Mouse (Mus musculus): ENCODE results near the gene Mfn2. TPM values are rescaled to one million over a fixed set of nuclear protein-coding genes. Genes with fewer than 3 reads are reported as not detected.

Mfn2 gene
- polyA plus RNA-seq, 1 experiment, result 25.6 TPM

GRCm38 (mm10) chr4:147896411-147896810 lies 8.1 kb downstream of the Mfn2 start:
- Histone ChIP-seq H3K4me1 (ENCODE audit: control insufficient read depth, insufficient read depth, low read length) (peaks cover 9% of the 10 kb centered on the region), H3K4me3 (ENCODE audit: insufficient read depth, low read length) (no peak overlapping the region), H3K27ac (ENCODE audit: insufficient read depth, low read depth, low read length) (no peak overlapping the region)
- no peak for TF ChIP-seq CTCF (IDR thresholded peaks at IDR 0.05; ENCODE audit: low read depth, low read length)
- TF ChIP-seq POLR2A (IDR thresholded peaks at IDR 0.05; ENCODE audit: borderline replicate concordance, low read depth, low read length), result no peak

- H3K4me3 ChIP-seq (ENCODE audit: insufficient read depth, low read length), result no peak overlapping the region
- peaks cover 9% of the 10 kb centered on the region for H3K4me1 ChIP-seq (ENCODE audit: control insufficient read depth, insufficient read depth, low read length)
- H3K27ac ChIP-seq (ENCODE audit: insufficient read depth, low read depth, low read length), result no peak overlapping the region
- no peak for TF ChIP-seq POLR2A (IDR thresholded peaks at IDR 0.05; ENCODE audit: borderline replicate concordance, low read depth, low read length)
- no peak for TF ChIP-seq CTCF (IDR thresholded peaks at IDR 0.05; ENCODE audit: low read depth, low read length)
Observed at GRCm38 (mm10) chr4:147895815-147896330, 8.6 kb downstream of the Mfn2 start.

- no peak for TF ChIP-seq CTCF (IDR thresholded peaks at IDR 0.05; ENCODE audit: low read depth, low read length)
- TF ChIP-seq POLR2A (IDR thresholded peaks at IDR 0.05; ENCODE audit: borderline replicate concordance, low read depth, low read length), result no peak
- no peak overlapping the region for H3K27ac ChIP-seq (ENCODE audit: insufficient read depth, low read depth, low read length)
- no peak overlapping the region for H3K4me3 ChIP-seq (ENCODE audit: insufficient read depth, low read length)
- no peaks in the 10 kb centered on the region for H3K4me1 ChIP-seq (ENCODE audit: control insufficient read depth, insufficient read depth, low read length)
Observed at GRCm38 (mm10) chr4:147890341-147890740, 14.2 kb downstream of the Mfn2 start.

- Histone ChIP-seq H3K4me3 (ENCODE audit: insufficient read depth, low read length) (no peak overlapping the region), H3K27ac (ENCODE audit: insufficient read depth, low read depth, low read length) (no peak overlapping the region), H3K4me1 (ENCODE audit: control insufficient read depth, insufficient read depth, low read length) (no peaks in the 10 kb centered on the region)
- TF ChIP-seq CTCF (IDR thresholded peaks at IDR 0.05; ENCODE audit: low read depth, low read length), result no peak
- no peak for TF ChIP-seq POLR2A (IDR thresholded peaks at IDR 0.05; ENCODE audit: borderline replicate concordance, low read depth, low read length)
Observed at GRCm38 (mm10) chr4:147888237-147888636, 16.3 kb downstream of the Mfn2 start.

- TF ChIP-seq CTCF (IDR thresholded peaks at IDR 0.05; ENCODE audit: low read depth, low read length) (no peak), POLR2A (IDR thresholded peaks at IDR 0.05; ENCODE audit: borderline replicate concordance, low read depth, low read length) (no peak)
- H3K27ac ChIP-seq (ENCODE audit: insufficient read depth, low read depth, low read length), result no peak overlapping the region
- no peaks in the 10 kb centered on the region for H3K4me1 ChIP-seq (ENCODE audit: control insufficient read depth, insufficient read depth, low read length)
- no peak overlapping the region for H3K4me3 ChIP-seq (ENCODE audit: insufficient read depth, low read length)
Observed at GRCm38 (mm10) chr4:147887277-147887676, 17.2 kb downstream of the Mfn2 start.

- H3K4me3 ChIP-seq (ENCODE audit: insufficient read depth, low read length), result no peak overlapping the region
- no peaks in the 10 kb centered on the region for H3K4me1 ChIP-seq (ENCODE audit: control insufficient read depth, insufficient read depth, low read length)
- TF ChIP-seq CTCF (IDR thresholded peaks at IDR 0.05; ENCODE audit: low read depth, low read length) (no peak), POLR2A (IDR thresholded peaks at IDR 0.05; ENCODE audit: borderline replicate concordance, low read depth, low read length) (no peak)
- no peak overlapping the region for H3K27ac ChIP-seq (ENCODE audit: insufficient read depth, low read depth, low read length)
Observed at GRCm38 (mm10) chr4:147886158-147886557, 18.3 kb downstream of the Mfn2 start.

GRCm38 (mm10) chr4:147884138-147884537 lies 20.4 kb downstream of the Mfn2 start:
- Histone ChIP-seq H3K4me1 (ENCODE audit: control insufficient read depth, insufficient read depth, low read length) (no peaks in the 10 kb centered on the region), H3K27ac (ENCODE audit: insufficient read depth, low read depth, low read length) (no peak overlapping the region), H3K4me3 (ENCODE audit: insufficient read depth, low read length) (no peak overlapping the region)
- TF ChIP-seq POLR2A (IDR thresholded peaks at IDR 0.05; ENCODE audit: borderline replicate concordance, low read depth, low read length) (no peak), CTCF (IDR thresholded peaks at IDR 0.05; ENCODE audit: low read depth, low read length) (no peak)

- H3K27ac ChIP-seq (ENCODE audit: insufficient read depth, low read depth, low read length), result no peak overlapping the region
- H3K4me3 ChIP-seq (ENCODE audit: insufficient read depth, low read length), result no peak overlapping the region
- H3K4me1 ChIP-seq (ENCODE audit: control insufficient read depth, insufficient read depth, low read length), result no peaks in the 10 kb centered on the region
- no peak for TF ChIP-seq CTCF (IDR thresholded peaks at IDR 0.05; ENCODE audit: low read depth, low read length)
- TF ChIP-seq POLR2A (IDR thresholded peaks at IDR 0.05; ENCODE audit: borderline replicate concordance, low read depth, low read length), result no peak
Observed at GRCm38 (mm10) chr4:147883041-147883440, 21.5 kb downstream of the Mfn2 start.

GRCm38 (mm10) chr4:147881792-147882191 lies 22.7 kb downstream of the Mfn2 start:
- Histone ChIP-seq H3K27ac (ENCODE audit: insufficient read depth, low read depth, low read length) (no peak overlapping the region), H3K4me1 (ENCODE audit: control insufficient read depth, insufficient read depth, low read length) (no peaks in the 10 kb centered on the region), H3K4me3 (ENCODE audit: insufficient read depth, low read length) (no peak overlapping the region)
- no peak for TF ChIP-seq POLR2A (IDR thresholded peaks at IDR 0.05; ENCODE audit: borderline replicate concordance, low read depth, low read length)
- TF ChIP-seq CTCF (IDR thresholded peaks at IDR 0.05; ENCODE audit: low read depth, low read length), result no peak

- no peak overlapping the region for H3K27ac ChIP-seq (ENCODE audit: insufficient read depth, low read depth, low read length)
- H3K4me3 ChIP-seq (ENCODE audit: insufficient read depth, low read length), result no peak overlapping the region
- TF ChIP-seq CTCF (IDR thresholded peaks at IDR 0.05; ENCODE audit: low read depth, low read length) (no peak), POLR2A (IDR thresholded peaks at IDR 0.05; ENCODE audit: borderline replicate concordance, low read depth, low read length) (no peak)
- H3K4me1 ChIP-seq (ENCODE audit: control insufficient read depth, insufficient read depth, low read length), result no peaks in the 10 kb centered on the region
Observed at GRCm38 (mm10) chr4:147879865-147880264, 24.6 kb downstream of the Mfn2 start.

GRCm38 (mm10) chr4:147879456-147879855 lies 25.0 kb downstream of the Mfn2 start:
- Histone ChIP-seq H3K4me3 (ENCODE audit: insufficient read depth, low read length) (no peak overlapping the region), H3K4me1 (ENCODE audit: control insufficient read depth, insufficient read depth, low read length) (no peaks in the 10 kb centered on the region), H3K27ac (ENCODE audit: insufficient read depth, low read depth, low read length) (no peak overlapping the region)
- TF ChIP-seq POLR2A (IDR thresholded peaks at IDR 0.05; ENCODE audit: borderline replicate concordance, low read depth, low read length), result no peak
